Mouse (Mus musculus): ENCODE measurements around the gene Sdccag8. TPM values are rescaled to one million over a fixed set of nuclear protein-coding genes. Genes with fewer than 3 reads are reported as not detected.
A peak's percentile ranks its signal among the peaks of the same experiment; 100 is the strongest.

The Sdccag8 gene
- polyA plus RNA-seq, 1 experiment from 2014 or later: 30.1 TPM

- no peak overlapping the region for H3K27ac ChIP-seq (replicated peaks)
- H3K27me3 ChIP-seq: no peaks in the 10 kb centered on the region
- no peak overlapping the region for H3K9ac ChIP-seq (replicated peaks)
- H3K4me1 ChIP-seq: no peaks in the 10 kb centered on the region
- WGBS: 88% methylated on average over 11 of the region's 11 CpGs
- no peaks in the 10 kb centered on the region for H3K9me3 ChIP-seq
- no peak for ATAC-seq (ENCODE audit: low FRiP score, low read depth)
- H3K4me3 ChIP-seq: no peak overlapping the region
- no peaks in the 10 kb centered on the region for H3K36me3 ChIP-seq
- no peak overlapping the region for H3K4me2 ChIP-seq (replicated peaks)
Observed at GRCm38 (mm10) chr1:177051366-177051963, 237.0 kb downstream of the Sdccag8 start.

GRCm38 (mm10) chr1:177054891-177055290, 240.4 kb downstream of the Sdccag8 start:
- 62% methylated on average over 2 of the region's 2 CpGs for WGBS

DNA sequence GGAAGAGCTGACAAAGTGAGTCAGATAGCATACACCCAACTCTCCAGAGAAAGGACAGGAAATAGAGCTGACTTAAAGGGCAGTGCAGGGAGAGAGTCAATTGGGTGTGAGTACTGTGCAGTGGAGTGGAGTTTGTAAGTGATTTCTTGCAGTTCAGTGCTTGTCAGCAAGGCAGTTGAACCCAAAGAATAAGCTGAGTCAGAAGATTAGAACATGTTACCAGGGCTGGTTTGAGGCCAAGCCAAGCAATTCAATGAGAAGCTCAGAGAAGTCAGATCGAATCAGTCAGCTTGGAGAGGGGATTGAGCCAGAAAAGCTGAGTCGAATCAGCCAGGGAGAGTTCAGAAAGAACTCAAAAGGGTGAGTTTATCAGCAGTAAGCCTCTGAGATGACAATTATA, 247.3 kb downstream of the Sdccag8 start:
- Histone ChIP-seq H3K4me3 (no peak overlapping the region), H3K27ac (replicated peaks) (no peak overlapping the region), H3K36me3 (peaks cover 11% of the 10 kb centered on the region; the same call in 1 of the 2 replicates), H3K4me1 (no peaks in the 10 kb centered on the region), H3K9ac (replicated peaks) (no peak overlapping the region), H3K27me3 (no peaks in the 10 kb centered on the region), H3K4me2 (replicated peaks) (no peak overlapping the region), H3K9me3 (no peaks in the 10 kb centered on the region)
- ATAC-seq (ENCODE audit: low FRiP score, low read depth): no peak
- 87% methylated on average over 2 of the region's 2 CpGs for WGBS

More at GRCm38 (mm10) chr1:177054891-177055290, 240.4 kb downstream of the Sdccag8 start:
- Histone ChIP-seq H3K27ac (replicated peaks) (no peak overlapping the region), H3K27me3 (no peaks in the 10 kb centered on the region), H3K4me3 (no peak overlapping the region), H3K9me3 (no peaks in the 10 kb centered on the region), H3K9ac (replicated peaks) (no peak overlapping the region), H3K4me1 (no peaks in the 10 kb centered on the region), H3K4me2 (replicated peaks) (no peak overlapping the region), H3K36me3 (peaks cover 3% of the 10 kb centered on the region; the same call in 1 of the 2 replicates)
- no peak for ATAC-seq (ENCODE audit: low FRiP score, low read depth)

- Histone ChIP-seq H3K4me3 (no peak overlapping the region), H3K9ac (replicated peaks) (no peak overlapping the region), H3K9me3 (no peaks in the 10 kb centered on the region), H3K27ac (replicated peaks) (no peak overlapping the region), H3K4me1 (no peaks in the 10 kb centered on the region), H3K4me2 (replicated peaks) (no peak overlapping the region), H3K36me3 (0 out of 2 replicates have a peak, but pooled peaks cover 8% of the 10 kb centered on the region), H3K27me3 (no peaks in the 10 kb centered on the region)
- ATAC-seq (ENCODE audit: low FRiP score, low read depth): no peak
Observed at GRCm38 (mm10) chr1:177065732-177066131, 251.3 kb downstream of the Sdccag8 start.

GRCm38 (mm10) chr1:177067123-177067646, 252.7 kb downstream of the Sdccag8 start:
- ATAC-seq (ENCODE audit: low FRiP score, low read depth): no peak
- WGBS: 78% methylated on average over 8 of the region's 8 CpGs
- Histone ChIP-seq H3K4me1 (no peaks in the 10 kb centered on the region), H3K27ac (replicated peaks) (no peak overlapping the region), H3K9me3 (no peaks in the 10 kb centered on the region), H3K9ac (replicated peaks) (no peak overlapping the region), H3K27me3 (no peaks in the 10 kb centered on the region), H3K4me3 (no peak overlapping the region), H3K36me3 (0 out of 2 replicates have a peak, but pooled peaks cover 3% of the 10 kb centered on the region), H3K4me2 (replicated peaks) (no peak overlapping the region)

DNA sequence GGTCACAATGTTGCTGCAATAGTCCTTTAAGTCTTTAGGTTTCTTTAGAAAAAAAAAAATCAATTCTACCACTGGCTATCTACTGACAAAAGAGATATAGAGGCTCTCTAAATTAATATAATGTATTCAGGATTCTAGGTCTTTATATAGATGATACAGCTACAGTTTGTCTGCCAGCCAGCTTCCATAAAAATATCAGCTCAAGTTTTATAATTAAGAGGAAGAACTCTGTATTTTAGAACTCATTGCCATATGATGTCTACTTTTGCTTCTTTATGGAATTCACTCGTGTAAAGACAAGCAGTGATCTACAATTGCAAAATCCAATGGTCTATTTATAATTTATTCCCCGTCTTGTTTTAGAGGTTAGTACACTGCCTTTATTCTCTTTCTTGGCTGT, 254.7 kb downstream of the Sdccag8 start:
- Histone ChIP-seq H3K4me1 (no peaks in the 10 kb centered on the region), H3K27me3 (no peaks in the 10 kb centered on the region), H3K4me2 (replicated peaks) (no peak overlapping the region), H3K9ac (replicated peaks) (no peak overlapping the region), H3K4me3 (no peak overlapping the region), H3K27ac (replicated peaks) (no peak overlapping the region), H3K36me3 (0 out of 2 replicates have a peak, but pooled peaks cover 3% of the 10 kb centered on the region), H3K9me3 (no peaks in the 10 kb centered on the region)
- WGBS: 97% methylated on average over 2 of the region's 2 CpGs
- ATAC-seq (ENCODE audit: low FRiP score, low read depth): no peak

MicroRNAs within 50 kb of the gene (microRNA counts, 519-probe panel; counts per million panel counts)
- microRNA mmu-miR-350: 5,512 counts per million, percentile 53 among the panel's probes with 10 or more counts

Small RNA genes within 50 kb of the gene (microRNA-seq; reads per million reads assigned to microRNA genes)
- gene Gm25993 (not detected), gene Mir350 (1,000 reads per million, percentile 78 among the genes with 10 or more reads in this experiment)

Other genes with a start within 250 kb of the Sdccag8 start
- gene Cep170, start 593 bp upstream of the Sdccag8 start, polyA plus RNA-seq (2016; fragmentation: Nextera tagmentation; extraction: Ambion mirVana): 95.2 and 100.0 TPM in 2 replicates

Measured in midbrain, embryonic 12.5 days (tissue).